Mouse (Mus musculus) hindbrain, embryonic 15.5 days (tissue): ENCODE data around the gene 1700123L14Rik. TPM values are rescaled to one million over a fixed set of nuclear protein-coding genes. Genes with fewer than 3 reads are reported as not detected.

Source experiments
- polyA plus RNA-seq: library from polyadenylated mRNA; unstranded; fragments of >200 nt; fragmentation: Nextera tagmentation; extraction: Ambion mirVana; gene quantifications from 2 replicates; pipeline ENCODE4 v1.2.1, GENCODE M21; 2015

Gene 1700123L14Rik
- polyA plus RNA-seq, 1 experiment from 2014 or later = 0.22 TPM

Other genes starting within 250 kb of the 1700123L14Rik start
- 21.5 and 22.9 TPM in 2 replicates for gene Fam19a1, start 53.1 kb downstream of the 1700123L14Rik start, polyA plus RNA-seq